In the genomic region with DNA sequence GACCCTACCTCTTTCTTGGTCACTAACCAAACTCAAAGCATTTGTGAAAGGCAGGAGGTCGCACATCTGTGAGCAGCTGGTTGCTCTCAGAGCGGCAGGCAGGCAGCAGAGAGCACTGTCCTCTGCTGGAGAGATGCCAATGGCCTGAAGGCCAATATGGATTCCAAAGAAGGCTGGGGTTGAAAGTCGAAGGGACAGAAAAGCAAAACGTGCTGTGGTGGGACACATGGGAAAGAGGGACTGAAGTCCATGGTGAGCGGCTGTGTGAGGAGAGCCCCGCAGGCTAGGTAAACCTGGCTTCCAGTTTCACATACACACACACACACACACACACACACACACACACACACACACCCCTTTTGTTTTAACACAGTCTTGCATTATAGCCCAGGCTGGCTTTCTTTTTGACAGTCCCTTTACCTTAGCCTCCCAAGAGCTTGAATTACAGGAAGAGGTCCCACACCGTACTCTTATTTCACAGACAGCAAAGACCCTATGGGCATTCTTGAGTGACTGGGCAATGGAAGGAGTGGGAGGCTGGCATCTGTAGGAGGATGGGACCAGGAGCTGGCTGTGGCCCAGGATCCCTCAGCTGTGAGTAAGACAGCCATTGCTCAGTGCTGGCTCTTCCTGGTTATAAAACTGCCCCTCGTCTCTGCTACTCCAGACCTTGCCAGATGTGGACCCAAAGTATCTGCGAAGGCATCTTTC, we compare ENCODE assay signal across 10 mouse cellular contexts. TPM values are rescaled to one million over a fixed set of nuclear protein-coding genes. Genes with fewer than 3 reads are reported as not detected.
DNase-seq lines count a peak whose midpoint lies in the region; ATAC-seq and TF ChIP-seq lines count a peak whose summit lies in the region.
"Had no signal": no experiment of that assay in that cellular context is flagged by ENCODE, and none has a peak within 500 bp of the region (broad histone marks: within the 10 kb centered on the region; RNA-seq: fewer than 3 reads in every experiment).

No protein-coding gene starts in this region.

- no peaks in the 10 kb centered on the region for H3K27me3 ChIP-seq in heart, embryonic 11.5 days (ENCODE audit: control insufficient read depth, insufficient read depth, low read length)
- no peaks in the 10 kb centered on the region for H3K27me3 ChIP-seq in midbrain, embryonic 11.5 days (ENCODE audit: control insufficient read depth, insufficient read depth, low read length)
- no peaks in the 10 kb centered on the region for H3K27me3 ChIP-seq in midbrain, embryonic 13.5 days
- no peaks in the 10 kb centered on the region for H3K27me3 ChIP-seq in kidney, adult 2 months (replicated peaks; ENCODE audit: control insufficient read depth, insufficient read depth, low read length)
- no peaks in the 10 kb centered on the region for H3K27me3 ChIP-seq in forebrain, embryonic 14.5 days (replicated peaks; ENCODE audit: control insufficient read depth, insufficient read depth, low read length)
- H3K27me3 ChIP-seq: limb, embryonic 12.5 days had no signal

- H3K4me3 ChIP-seq in heart, embryonic 11.5 days (ENCODE audit: low read depth, low read length) = no peak overlapping the region
- H3K4me3 ChIP-seq in midbrain, embryonic 11.5 days (ENCODE audit: low read depth, low read length) = no peak overlapping the region
- H3K4me3 ChIP-seq in midbrain, embryonic 13.5 days (replicated peaks) = no peak overlapping the region
- H3K4me3 ChIP-seq in kidney, adult 2 months (ENCODE audit: insufficient read depth, low read depth, low read length) = no peak overlapping the region
- no peak overlapping the region for H3K4me3 ChIP-seq in forebrain, embryonic 14.5 days (ENCODE audit: low read depth, low read length)
- H3K4me3 ChIP-seq: limb, embryonic 12.5 days had no signal

- no peaks in the 10 kb centered on the region for H3K36me3 ChIP-seq in heart, embryonic 11.5 days (ENCODE audit: control insufficient read depth, insufficient read depth, low read length)
- no peaks in the 10 kb centered on the region for H3K36me3 ChIP-seq in midbrain, embryonic 11.5 days (ENCODE audit: control insufficient read depth, insufficient read depth, low read length)
- H3K36me3 ChIP-seq in midbrain, embryonic 13.5 days = no peaks in the 10 kb centered on the region
- no peaks in the 10 kb centered on the region for H3K36me3 ChIP-seq in kidney, adult 2 months (ENCODE audit: control insufficient read depth, insufficient read depth, low read length)
- no peaks in the 10 kb centered on the region for H3K36me3 ChIP-seq in forebrain, embryonic 14.5 days (ENCODE audit: control insufficient read depth, insufficient read depth, low read length)
- H3K36me3 ChIP-seq: limb, embryonic 12.5 days had no signal

- TF ChIP-seq CTCF in kidney, adult 2 months (conservative IDR thresholded peaks at IDR 0.05; ENCODE audit: insufficient read depth, insufficient read length, low read depth, low read length) = no peak

- no peak for TF ChIP-seq POLR2A in kidney, adult 2 months (IDR thresholded peaks at IDR 0.05; ENCODE audit: low read depth, low read length)

- no peaks in the 10 kb centered on the region for H3K9me3 ChIP-seq in heart, embryonic 11.5 days (replicated peaks; ENCODE audit: control insufficient read depth, low read length)
- H3K9me3 ChIP-seq in midbrain, embryonic 11.5 days (ENCODE audit: control insufficient read depth, low read length) = no peaks in the 10 kb centered on the region
- H3K9me3 ChIP-seq in midbrain, embryonic 13.5 days = no peaks in the 10 kb centered on the region
- no peaks in the 10 kb centered on the region for H3K9me3 ChIP-seq in forebrain, embryonic 14.5 days (replicated peaks; ENCODE audit: control insufficient read depth, low read length)
- H3K9me3 ChIP-seq: limb, embryonic 12.5 days had no signal

- WGBS in heart, embryonic 11.5 days (ENCODE audit: insufficient replicate concordance) = 69% methylated on average over 9 of the region's 9 CpGs
- WGBS in midbrain, embryonic 11.5 days = 81% methylated on average over 9 of the region's 9 CpGs
- 82% methylated on average over 8 of the region's 9 CpGs for WGBS in midbrain, embryonic 13.5 days
- 47% methylated on average over 9 of the region's 9 CpGs for WGBS in kidney, adult 2 months
- 86% methylated on average over 9 of the region's 9 CpGs for WGBS in forebrain, embryonic 14.5 days

- ATAC-seq in heart, embryonic 11.5 days (replicated peaks; ENCODE audit: insufficient number of reproducible peaks, low FRiP score, low TSS enrichment) = no peak; the same call in 1 of the 2 replicates
- ATAC-seq in midbrain, embryonic 11.5 days (ENCODE audit: low FRiP score) = no peak
- ATAC-seq in midbrain, embryonic 13.5 days = no peak
- no peak for ATAC-seq in granulocyte monocyte progenitor cell, adult 5-6 weeks (replicated peaks; ENCODE audit: poor library complexity, severe bottlenecking)
- no peak for ATAC-seq in forebrain, embryonic 14.5 days

- peaks cover 27% of the 10 kb centered on the region for H3K4me1 ChIP-seq in heart, embryonic 11.5 days (ENCODE audit: control insufficient read depth, insufficient read depth, low read length)
- H3K4me1 ChIP-seq in midbrain, embryonic 11.5 days (ENCODE audit: control insufficient read depth, insufficient read depth, low read length) = peaks cover 5% of the 10 kb centered on the region
- peaks cover 13% of the 10 kb centered on the region for H3K4me1 ChIP-seq in midbrain, embryonic 13.5 days (replicated peaks)
- H3K4me1 ChIP-seq in kidney, adult 2 months (ENCODE audit: control insufficient read depth, insufficient read depth, low read length) = no peaks in the 10 kb centered on the region
- H3K4me1 ChIP-seq in forebrain, embryonic 14.5 days (ENCODE audit: control insufficient read depth, insufficient read depth, low read length) = peaks cover 5% of the 10 kb centered on the region

- DNase-seq in heart, adult 18-20 months = no peak
- DNase-seq in midbrain, embryonic 11.5 days (ENCODE audit: low spot score, missing footprints) = peak; percentile 49
- peak; percentile 53 for DNase-seq in kidney, adult 2 months
- peak; percentile 40 to 65 for DNase-seq in lung, postnatal 4 days
- DNase-seq in forebrain, embryonic 14.5 days (ENCODE audit: low spot score) = no peak
- DNase-seq: gastrocnemius, postnatal 36 days had no signal

- H3K9ac ChIP-seq in heart, embryonic 11.5 days (ENCODE audit: low read depth, low read length) = no peak overlapping the region
- H3K9ac ChIP-seq in midbrain, embryonic 11.5 days (ENCODE audit: low read length) = no peak overlapping the region
- H3K9ac ChIP-seq in midbrain, embryonic 13.5 days (replicated peaks) = no peak overlapping the region
- H3K9ac ChIP-seq in forebrain, embryonic 14.5 days (ENCODE audit: low read length) = no peak overlapping the region
- H3K9ac ChIP-seq: limb, embryonic 12.5 days had no signal

- H3K27ac ChIP-seq in heart, embryonic 11.5 days (ENCODE audit: low read depth, low read length) = peak overlapping the region; percentile 52
- H3K27ac ChIP-seq in midbrain, embryonic 11.5 days (ENCODE audit: low read depth, low read length) = no peak overlapping the region
- no peak overlapping the region for H3K27ac ChIP-seq in midbrain, embryonic 13.5 days
- H3K27ac ChIP-seq in kidney, adult 2 months (ENCODE audit: insufficient read depth, low read depth, low read length) = peak overlapping the region; percentile 34
- H3K27ac ChIP-seq in forebrain, embryonic 14.5 days (ENCODE audit: low read depth, low read length) = no peak overlapping the region
- H3K27ac ChIP-seq: limb, embryonic 12.5 days had no signal

- H3K4me2 ChIP-seq in heart, embryonic 11.5 days = no peak overlapping the region
- H3K4me2 ChIP-seq in midbrain, embryonic 11.5 days = no peak overlapping the region
- no peak overlapping the region for H3K4me2 ChIP-seq in midbrain, embryonic 13.5 days (replicated peaks)
- no peak overlapping the region for H3K4me2 ChIP-seq in forebrain, embryonic 14.5 days (ENCODE audit: low read length)
- H3K4me2 ChIP-seq: limb, embryonic 12.5 days had no signal

RNA-seq across cellular contexts. Expression of gene Adcy5, which starts 45.9 kb away (rescaled TPM):
- 5.6 and 6.0 TPM in 2 replicates for polyA plus RNA-seq in heart, embryonic 11.5 days (2014; fragmentation: Nextera tagmentation; extraction: Ambion mirVana)
- total RNA-seq in heart, adult 18-20 months (2021) = 10 to 100 TPM; 48.4 to 52.4 TPM
- 1.7 TPM in 2 replicates for polyA plus RNA-seq in midbrain, embryonic 11.5 days (2014; fragmentation: Nextera tagmentation; extraction: Ambion mirVana)
- 4.5 and 6.0 TPM in 2 replicates for polyA plus RNA-seq in midbrain, embryonic 13.5 days (2015; fragmentation: Nextera tagmentation; extraction: Ambion mirVana)
- polyA plus RNA-seq in kidney, adult 2 months (2012; rRNA removed) = 5.7 and 7.6 TPM in 2 replicates
- total RNA-seq in granulocyte monocyte progenitor cell, adult 5-6 weeks (2014; fragmentation: Nextera tagmentation) = not detected in 2 replicates
- not detected in 2 replicates for total RNA-seq in granulocyte monocyte progenitor cell, adult 5-6 weeks (2017)
- polyA plus RNA-seq in forebrain, embryonic 14.5 days (2014; fragmentation: Nextera tagmentation; extraction: Ambion mirVana) = 4.4 and 5.4 TPM in 2 replicates

Comparison
In these comparisons a context has a peak if more than half of its experiments do, and no peak if none do; other contexts are left out.
1. H3K27ac ChIP-seq: peak in heart, embryonic 11.5 days (single experiment) and kidney, adult 2 months (single experiment); none in midbrain, embryonic 11.5 days (single experiment), midbrain, embryonic 13.5 days (single experiment) and forebrain, embryonic 14.5 days (single experiment).
2. DNase-seq: peak in midbrain, embryonic 11.5 days (single experiment), kidney, adult 2 months (single experiment) and lung, postnatal 4 days (2 of 2); none in heart, adult 18-20 months (0 of 2) and forebrain, embryonic 14.5 days (single experiment).